Mouse (Mus musculus): Measurements from ENCODE around the gene Tspo2.

Gene Tspo2

DNA sequence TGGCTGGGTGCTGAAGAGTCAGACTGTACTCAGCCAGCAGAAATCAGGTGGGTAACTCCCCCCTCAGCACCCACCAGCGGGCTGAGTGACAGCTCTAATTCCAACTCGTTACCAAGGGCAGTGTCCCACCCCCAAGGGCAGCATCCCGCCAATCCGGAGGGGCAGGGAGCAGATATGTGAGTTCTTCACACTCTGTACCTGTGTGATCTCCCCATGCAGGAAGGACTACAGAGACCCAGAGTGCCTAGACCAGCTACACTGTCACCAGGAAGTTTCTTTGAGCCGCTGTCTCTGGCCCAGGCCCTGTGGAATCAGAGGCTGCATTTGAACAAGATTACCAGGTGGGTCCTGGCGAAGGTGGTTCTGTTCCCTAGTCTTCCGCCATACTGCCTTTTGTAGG lies 2.9 kb upstream of the Tspo2 start:
- in situ Hi-C loops (cut with MboI; ENCODE audit: low pct_unique_long_range_greater_than_20kb in 1 of 2, low sequenced_read_pairs in 2 of 2, unreplicated experiment in 1 of 2) = no loop called here

DNA sequence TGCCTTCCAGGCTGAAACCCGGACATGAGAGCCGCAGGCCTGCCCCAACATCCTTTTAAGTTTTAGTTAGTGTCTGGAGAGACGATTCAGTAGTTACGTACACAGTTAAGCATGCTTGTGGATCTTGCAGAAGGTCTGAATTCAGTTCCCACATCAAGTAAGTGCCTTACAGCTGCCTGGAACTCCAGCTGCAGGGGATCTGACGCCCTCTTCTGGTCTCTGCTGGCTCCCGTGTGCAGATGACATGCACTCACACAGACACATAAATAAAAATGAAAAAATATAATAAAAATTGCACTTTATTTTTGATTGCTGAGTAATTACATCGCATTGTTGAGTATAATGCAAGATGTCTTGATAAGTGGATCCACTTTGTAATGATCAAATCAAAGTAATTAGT lies 2.2 kb upstream of the Tspo2 start:
- in situ Hi-C loops (cut with MboI; ENCODE audit: low pct_unique_long_range_greater_than_20kb in 1 of 2, low sequenced_read_pairs in 2 of 2, unreplicated experiment in 1 of 2) = no loop called here

DNA sequence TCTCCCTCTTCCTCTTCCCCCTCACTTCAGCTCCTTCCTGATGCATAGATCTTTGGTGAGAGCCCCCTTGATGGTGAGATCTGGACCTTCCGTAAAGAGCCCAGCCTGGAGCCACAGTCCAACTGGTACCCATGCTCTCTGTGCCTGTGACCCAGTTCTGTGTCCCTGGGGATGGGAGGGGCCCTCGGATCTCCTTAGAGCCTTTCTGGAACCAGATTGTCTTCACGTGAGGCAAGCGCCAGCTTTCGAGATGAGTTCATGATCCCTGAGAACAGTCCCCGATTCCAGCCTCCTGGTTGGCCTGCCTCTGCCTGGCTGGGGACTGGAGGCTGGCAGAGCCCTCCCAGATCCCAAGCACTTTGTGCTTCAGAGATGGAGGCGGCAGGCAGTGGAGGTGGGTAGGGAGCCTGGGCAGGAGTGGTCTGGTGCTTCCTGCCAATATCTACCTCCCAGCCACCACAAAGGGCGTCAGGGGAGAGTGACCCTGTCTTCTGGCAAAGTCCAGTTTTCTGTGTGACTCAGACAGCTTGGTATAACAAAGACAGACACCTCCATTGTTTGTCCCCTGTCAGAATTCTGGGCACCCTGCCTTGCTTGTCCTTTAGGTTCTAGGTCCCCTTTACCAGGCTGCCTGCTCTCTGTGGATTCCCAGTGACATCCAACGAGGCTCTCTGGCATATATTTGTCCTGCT lies 577 bp upstream of the Tspo2 start:
- in situ Hi-C loops (cut with MboI; ENCODE audit: low pct_unique_long_range_greater_than_20kb in 1 of 2, low sequenced_read_pairs in 2 of 2, unreplicated experiment in 1 of 2) = no loop called here

DNA sequence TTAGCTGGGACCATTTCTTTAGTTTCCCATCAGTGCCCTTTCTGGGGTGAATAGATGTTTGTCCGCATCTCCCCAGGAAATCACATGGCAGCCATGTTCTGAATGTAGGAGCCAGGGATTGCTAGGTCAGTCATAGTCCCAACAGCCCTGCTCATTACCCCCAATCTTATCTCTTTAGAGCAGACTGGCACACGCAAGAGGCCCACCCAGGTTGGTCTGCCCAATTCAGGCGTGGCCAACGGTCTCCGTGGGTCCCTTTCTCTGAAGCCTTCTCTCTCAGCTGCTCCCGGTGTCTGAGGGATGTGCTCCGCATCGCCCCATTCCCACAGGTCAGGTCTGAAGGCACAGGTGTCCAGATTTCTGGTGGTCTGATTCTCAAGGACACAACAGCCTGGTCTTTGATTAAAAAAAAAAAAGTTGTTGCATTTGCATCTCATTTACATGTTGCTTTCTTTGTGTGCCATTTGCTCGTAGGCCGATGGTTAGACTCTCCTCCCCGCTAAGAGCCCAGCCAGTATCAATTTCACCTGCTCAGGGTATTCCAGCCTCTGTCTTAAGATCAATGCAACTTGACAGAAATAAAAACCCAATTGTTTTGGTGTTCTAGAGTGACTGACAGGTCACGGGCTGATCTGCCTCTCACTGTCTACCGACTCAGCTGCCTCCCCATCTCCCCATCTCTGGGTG lies 513 bp downstream of the Tspo2 start:
- in situ Hi-C loops (cut with MboI; ENCODE audit: low pct_unique_long_range_greater_than_20kb in 1 of 2, low sequenced_read_pairs in 2 of 2, unreplicated experiment in 1 of 2) = no loop called here

GRCm38 (mm10) chr17:48447675-48448074 lies 3.6 kb downstream of the Tspo2 start:
- in situ Hi-C loops (cut with MboI; ENCODE audit: low pct_unique_long_range_greater_than_20kb in 1 of 2, low sequenced_read_pairs in 2 of 2, unreplicated experiment in 1 of 2) = no loop called here

- in situ Hi-C loops (cut with MboI; ENCODE audit: low pct_unique_long_range_greater_than_20kb in 1 of 2, low sequenced_read_pairs in 2 of 2, unreplicated experiment in 1 of 2) = no loop called here
Measured at GRCm38 (mm10) chr17:48443542-48444145, 7.7 kb downstream of the Tspo2 start.

DNA sequence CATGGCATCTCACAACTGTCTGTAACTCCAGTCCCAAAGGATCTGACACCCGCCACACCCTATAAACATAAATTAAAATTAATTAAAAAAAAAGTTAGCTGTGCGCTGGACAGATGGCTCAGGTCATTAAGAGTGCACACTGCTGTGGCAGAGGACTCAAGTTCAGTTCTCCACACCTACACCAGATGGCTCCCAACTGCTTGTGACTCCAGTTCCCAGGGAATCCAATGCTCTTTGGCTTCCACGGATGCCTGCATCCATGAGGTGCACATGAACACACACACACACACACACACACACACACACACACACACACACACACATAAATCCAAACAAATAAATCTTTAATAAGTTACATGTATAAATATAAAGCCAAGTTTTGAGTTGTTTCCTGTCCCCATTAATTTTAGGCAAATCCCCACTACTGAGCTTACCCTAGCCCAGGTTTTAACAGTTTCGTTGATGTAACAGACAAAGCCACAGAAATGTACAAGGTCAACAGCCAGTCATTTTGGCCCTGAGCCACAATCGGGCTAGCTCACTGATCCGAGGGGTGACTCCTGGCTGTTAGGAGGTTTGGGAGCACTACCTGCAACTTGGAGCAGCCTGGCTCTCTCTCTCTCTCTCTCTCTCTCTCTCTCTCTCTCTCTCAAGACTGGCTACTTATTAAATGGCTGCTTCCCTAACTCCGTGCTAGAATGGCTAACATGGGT lies 8.4 kb downstream of the Tspo2 start:
- in situ Hi-C loops (cut with MboI; ENCODE audit: low pct_unique_long_range_greater_than_20kb in 1 of 2, low sequenced_read_pairs in 2 of 2, unreplicated experiment in 1 of 2) = no loop called here

GRCm38 (mm10) chr17:48437421-48437911 lies 13.9 kb downstream of the Tspo2 start:
- in situ Hi-C loops (cut with MboI; ENCODE audit: low pct_unique_long_range_greater_than_20kb in 1 of 2, low sequenced_read_pairs in 2 of 2, unreplicated experiment in 1 of 2) = no loop called here

DNA sequence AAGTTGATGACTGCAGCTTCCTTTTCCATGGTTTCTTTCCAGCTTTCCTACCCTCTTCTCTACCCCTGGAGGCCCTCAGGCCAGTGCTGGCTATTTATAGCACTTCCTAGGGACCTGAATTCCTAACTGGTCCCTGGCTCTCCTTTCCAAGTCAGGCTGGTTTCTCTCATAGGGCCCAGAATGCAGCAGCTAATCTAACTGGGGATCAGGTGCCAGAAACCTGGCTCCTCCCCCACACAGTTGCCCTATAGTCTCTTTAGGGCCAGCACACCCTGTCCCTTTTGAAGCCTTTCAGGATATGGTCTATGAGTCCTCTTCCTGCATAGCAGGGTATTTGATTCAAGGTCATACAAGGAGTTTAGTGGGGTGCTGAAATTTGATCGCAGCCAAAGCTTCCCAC lies 14.8 kb downstream of the Tspo2 start:
- in situ Hi-C loops (cut with MboI; ENCODE audit: low pct_unique_long_range_greater_than_20kb in 1 of 2, low sequenced_read_pairs in 2 of 2, unreplicated experiment in 1 of 2) = no loop called here

DNA sequence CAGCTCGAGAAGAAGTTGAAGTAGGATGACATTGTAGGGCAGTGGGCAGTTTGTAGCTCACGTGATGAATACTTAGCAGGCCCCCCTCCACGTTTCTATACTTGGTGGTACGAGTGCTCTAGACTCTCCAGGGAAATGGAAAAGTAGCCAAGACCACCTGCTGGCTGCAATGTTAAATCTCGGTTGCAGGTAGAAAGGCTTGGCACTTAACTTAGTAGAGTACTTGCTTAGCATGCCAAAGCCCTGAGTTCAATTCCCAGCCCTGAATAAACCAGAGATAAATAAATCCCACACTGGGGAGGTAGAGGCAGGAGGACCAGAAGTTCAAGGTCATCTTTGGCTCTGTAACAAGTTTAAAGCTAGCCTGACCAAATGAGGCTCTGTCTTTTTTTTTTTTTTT lies 16.8 kb downstream of the Tspo2 start:
- in situ Hi-C loops (cut with MboI; ENCODE audit: low pct_unique_long_range_greater_than_20kb in 1 of 2, low sequenced_read_pairs in 2 of 2, unreplicated experiment in 1 of 2) = no loop called here

GRCm38 (mm10) chr17:48433689-48434330 lies 17.5 kb downstream of the Tspo2 start:
- in situ Hi-C loops (cut with MboI; ENCODE audit: low pct_unique_long_range_greater_than_20kb in 1 of 2, low sequenced_read_pairs in 2 of 2, unreplicated experiment in 1 of 2) = no loop called here

- in situ Hi-C loops (cut with MboI; ENCODE audit: low pct_unique_long_range_greater_than_20kb in 1 of 2, low sequenced_read_pairs in 2 of 2, unreplicated experiment in 1 of 2) = no loop called here
Measured at GRCm38 (mm10) chr17:48433006-48433655, 18.2 kb downstream of the Tspo2 start.

GRCm38 (mm10) chr17:48432158-48432980 lies 19.0 kb downstream of the Tspo2 start, which contains the start of gene Apobec2:
Apobec2 (minus strand) TSS chr17:48432930.
- in situ Hi-C loops (cut with MboI; ENCODE audit: low pct_unique_long_range_greater_than_20kb in 1 of 2, low sequenced_read_pairs in 2 of 2, unreplicated experiment in 1 of 2) = no loop called here

DNA sequence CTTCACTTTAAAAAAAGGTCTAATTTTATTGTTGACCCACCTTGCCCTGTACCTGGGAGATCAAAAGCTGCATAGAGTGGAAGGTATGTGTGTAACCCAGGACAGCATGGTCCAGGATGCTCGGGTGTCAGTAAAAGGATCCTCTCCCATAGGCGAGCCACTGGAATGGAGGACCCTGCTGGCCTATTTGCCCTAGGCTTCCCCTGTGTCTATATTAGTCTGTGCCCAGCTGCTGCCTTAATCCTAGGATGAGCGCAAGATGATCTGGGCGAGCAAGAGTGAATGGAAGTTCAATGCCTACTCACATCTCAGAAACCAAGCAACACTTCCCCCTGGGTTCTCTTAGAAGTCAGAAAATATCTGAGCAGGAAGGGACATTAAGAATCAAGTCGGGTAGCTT lies 20.3 kb downstream of the Tspo2 start:
- in situ Hi-C loops (cut with MboI; ENCODE audit: low pct_unique_long_range_greater_than_20kb in 1 of 2, low sequenced_read_pairs in 2 of 2, unreplicated experiment in 1 of 2) = no loop called here

DNA sequence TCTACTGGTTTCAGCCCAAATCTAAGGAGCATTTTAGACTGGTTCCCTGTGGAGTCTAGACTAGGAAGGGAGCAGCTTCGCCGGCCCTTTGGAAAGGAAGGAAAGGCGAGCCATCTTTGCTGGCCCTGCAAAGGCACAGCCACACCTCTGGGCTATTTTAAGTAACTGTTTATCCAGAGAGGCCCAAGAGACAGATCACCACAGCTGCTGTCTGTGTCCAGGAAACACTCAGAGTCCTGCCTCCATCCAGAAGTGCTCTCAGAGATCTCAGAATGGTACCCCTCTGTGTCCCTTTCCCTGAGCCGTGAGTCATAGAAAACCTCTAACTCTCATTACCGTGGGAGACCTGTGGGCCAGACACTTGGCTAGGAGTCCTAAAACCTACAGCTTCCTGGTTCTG lies 20.9 kb downstream of the Tspo2 start:
- in situ Hi-C loops (cut with MboI; ENCODE audit: low pct_unique_long_range_greater_than_20kb in 1 of 2, low sequenced_read_pairs in 2 of 2, unreplicated experiment in 1 of 2) = no loop called here

GRCm38 (mm10) chr17:48427852-48428530 lies 23.3 kb downstream of the Tspo2 start:
- in situ Hi-C loops (cut with MboI; ENCODE audit: low pct_unique_long_range_greater_than_20kb in 1 of 2, low sequenced_read_pairs in 2 of 2, unreplicated experiment in 1 of 2) = no loop called here
